Mouse (Mus musculus): ENCODE results near the gene Mrtfa. TPM values are rescaled to one million over a fixed set of nuclear protein-coding genes. Genes with fewer than 3 reads are reported as not detected.

Gene Mrtfa
- polyA plus RNA-seq, 1 experiment from 2014 or later = 24.9 TPM

GRCm38 (mm10) chr15:81168735-81169134, 21.8 kb downstream of the Mrtfa start:
- no peaks in the 10 kb centered on the region for H3K9me3 ChIP-seq (ENCODE audit: control insufficient read depth, low read length)
- 22% methylated on average over 6 of the region's 6 CpGs for WGBS

GRCm38 (mm10) chr15:81167831-81168230, 22.7 kb downstream of the Mrtfa start:
- Histone ChIP-seq H3K4me1 (replicated peaks; ENCODE audit: control insufficient read depth, insufficient read depth, low read length) (peaks cover 26% of the 10 kb centered on the region), H3K27me3 (ENCODE audit: control insufficient read depth, insufficient read depth, low read depth, low read length) (no peaks in the 10 kb centered on the region), H3K4me2 (ENCODE audit: low read depth, low read length) (0 out of 2 replicates have a peak overlapping the region, but pooled peaks have one; percentile 7), H3K9ac (ENCODE audit: low read length) (no peak overlapping the region), H3K9me3 (ENCODE audit: control insufficient read depth, low read length) (no peaks in the 10 kb centered on the region), H3K36me3 (ENCODE audit: control insufficient read depth, insufficient read depth, low read length) (no peaks in the 10 kb centered on the region), H3K4me3 (ENCODE audit: low read length) (no peak overlapping the region), H3K27ac (ENCODE audit: low read length) (peak overlapping the region; percentile 63)
- WGBS = 59% methylated on average over 10 of the region's 10 CpGs
- ATAC-seq (ENCODE audit: low read depth) = peak; percentile 66; the same call in 1 of the 2 replicates

More at GRCm38 (mm10) chr15:81168735-81169134, 21.8 kb downstream of the Mrtfa start:
- Histone ChIP-seq H3K4me2 (ENCODE audit: low read depth, low read length) (no peak overlapping the region), H3K4me1 (replicated peaks; ENCODE audit: control insufficient read depth, insufficient read depth, low read length) (peaks cover 25% of the 10 kb centered on the region), H3K9ac (ENCODE audit: low read length) (no peak overlapping the region), H3K4me3 (ENCODE audit: low read length) (no peak overlapping the region), H3K36me3 (ENCODE audit: control insufficient read depth, insufficient read depth, low read length) (no peaks in the 10 kb centered on the region), H3K27me3 (ENCODE audit: control insufficient read depth, insufficient read depth, low read depth, low read length) (no peaks in the 10 kb centered on the region), H3K27ac (ENCODE audit: low read length) (peak overlapping the region; percentile 63)
- no peak for ATAC-seq (ENCODE audit: low read depth)

GRCm38 (mm10) chr15:81166291-81166690, 24.3 kb downstream of the Mrtfa start:
- Histone ChIP-seq H3K27ac (ENCODE audit: low read length) (no peak overlapping the region), H3K36me3 (ENCODE audit: control insufficient read depth, insufficient read depth, low read length) (no peaks in the 10 kb centered on the region), H3K4me1 (replicated peaks; ENCODE audit: control insufficient read depth, insufficient read depth, low read length) (peaks cover 29% of the 10 kb centered on the region), H3K4me3 (ENCODE audit: low read length) (no peak overlapping the region), H3K9ac (ENCODE audit: low read length) (no peak overlapping the region), H3K4me2 (ENCODE audit: low read depth, low read length) (no peak overlapping the region), H3K9me3 (ENCODE audit: control insufficient read depth, low read length) (no peaks in the 10 kb centered on the region), H3K27me3 (ENCODE audit: control insufficient read depth, insufficient read depth, low read depth, low read length) (no peaks in the 10 kb centered on the region)
- 87% methylated on average over 5 of the region's 5 CpGs for WGBS
- no peak for ATAC-seq (ENCODE audit: low read depth)

- no peak overlapping the region for H3K4me3 ChIP-seq (ENCODE audit: low read length)
- H3K27me3 ChIP-seq (ENCODE audit: control insufficient read depth, insufficient read depth, low read depth, low read length) = no peaks in the 10 kb centered on the region
- no peak overlapping the region for H3K9ac ChIP-seq (ENCODE audit: low read length)
- WGBS = 41% methylated on average over 9 of the region's 9 CpGs
- peak overlapping the region; percentile 65 for H3K27ac ChIP-seq (ENCODE audit: low read length)
- ATAC-seq (ENCODE audit: low read depth) = peak; percentile 71
- no peak overlapping the region for H3K4me2 ChIP-seq (ENCODE audit: low read depth, low read length)
- H3K36me3 ChIP-seq (ENCODE audit: control insufficient read depth, insufficient read depth, low read length) = no peaks in the 10 kb centered on the region
- H3K4me1 ChIP-seq (replicated peaks; ENCODE audit: control insufficient read depth, insufficient read depth, low read length) = peaks cover 29% of the 10 kb centered on the region
- H3K9me3 ChIP-seq (ENCODE audit: control insufficient read depth, low read length) = no peaks in the 10 kb centered on the region
Measured at GRCm38 (mm10) chr15:81164560-81165310, 25.8 kb downstream of the Mrtfa start.

- no peak overlapping the region for H3K4me3 ChIP-seq (ENCODE audit: low read length)
- WGBS = 26% methylated on average over 3 of the region's 3 CpGs
- H3K9ac ChIP-seq (ENCODE audit: low read length) = no peak overlapping the region
- ATAC-seq (ENCODE audit: low read depth) = no peak
- H3K4me1 ChIP-seq (replicated peaks; ENCODE audit: control insufficient read depth, insufficient read depth, low read length) = peaks cover 20% of the 10 kb centered on the region
- H3K27ac ChIP-seq (ENCODE audit: low read length) = no peak overlapping the region
- no peaks in the 10 kb centered on the region for H3K27me3 ChIP-seq (ENCODE audit: control insufficient read depth, insufficient read depth, low read depth, low read length)
- no peaks in the 10 kb centered on the region for H3K36me3 ChIP-seq (ENCODE audit: control insufficient read depth, insufficient read depth, low read length)
- H3K4me2 ChIP-seq (ENCODE audit: low read depth, low read length) = no peak overlapping the region
- no peaks in the 10 kb centered on the region for H3K9me3 ChIP-seq (ENCODE audit: control insufficient read depth, low read length)
Measured at GRCm38 (mm10) chr15:81161571-81161970, 29.0 kb downstream of the Mrtfa start.

- no peak overlapping the region for H3K4me3 ChIP-seq (ENCODE audit: low read length)
- no peaks in the 10 kb centered on the region for H3K36me3 ChIP-seq (ENCODE audit: control insufficient read depth, insufficient read depth, low read length)
- 72% methylated on average over 4 of the region's 4 CpGs for WGBS
- no peaks in the 10 kb centered on the region for H3K27me3 ChIP-seq (ENCODE audit: control insufficient read depth, insufficient read depth, low read depth, low read length)
- H3K27ac ChIP-seq (ENCODE audit: low read length) = no peak overlapping the region
- H3K9me3 ChIP-seq (ENCODE audit: control insufficient read depth, low read length) = no peaks in the 10 kb centered on the region
- H3K4me1 ChIP-seq (replicated peaks; ENCODE audit: control insufficient read depth, insufficient read depth, low read length) = peaks cover 21% of the 10 kb centered on the region
- H3K9ac ChIP-seq (ENCODE audit: low read length) = no peak overlapping the region
- no peak overlapping the region for H3K4me2 ChIP-seq (ENCODE audit: low read depth, low read length)
- no peak for ATAC-seq (ENCODE audit: low read depth)
Measured at GRCm38 (mm10) chr15:81160677-81161076, 29.9 kb downstream of the Mrtfa start.

- Histone ChIP-seq H3K27ac (ENCODE audit: low read length) (no peak overlapping the region), H3K4me3 (ENCODE audit: low read length) (no peak overlapping the region), H3K27me3 (ENCODE audit: control insufficient read depth, insufficient read depth, low read depth, low read length) (no peaks in the 10 kb centered on the region), H3K4me1 (replicated peaks; ENCODE audit: control insufficient read depth, insufficient read depth, low read length) (peaks cover 21% of the 10 kb centered on the region; the same call in 1 of the 2 replicates), H3K36me3 (ENCODE audit: control insufficient read depth, insufficient read depth, low read length) (no peaks in the 10 kb centered on the region), H3K4me2 (ENCODE audit: low read depth, low read length) (no peak overlapping the region), H3K9ac (ENCODE audit: low read length) (no peak overlapping the region), H3K9me3 (ENCODE audit: control insufficient read depth, low read length) (no peaks in the 10 kb centered on the region)
- 61% methylated on average over 7 of the region's 7 CpGs for WGBS
- no peak for ATAC-seq (ENCODE audit: low read depth)
Measured at GRCm38 (mm10) chr15:81159212-81159611, 31.3 kb downstream of the Mrtfa start.

- Histone ChIP-seq H3K27ac (ENCODE audit: low read length) (no peak overlapping the region), H3K27me3 (ENCODE audit: control insufficient read depth, insufficient read depth, low read depth, low read length) (no peaks in the 10 kb centered on the region), H3K4me1 (replicated peaks; ENCODE audit: control insufficient read depth, insufficient read depth, low read length) (peaks cover 19% of the 10 kb centered on the region; the same call in 1 of the 2 replicates), H3K4me3 (ENCODE audit: low read length) (no peak overlapping the region), H3K36me3 (ENCODE audit: control insufficient read depth, insufficient read depth, low read length) (no peaks in the 10 kb centered on the region), H3K9ac (ENCODE audit: low read length) (no peak overlapping the region), H3K4me2 (ENCODE audit: low read depth, low read length) (no peak overlapping the region), H3K9me3 (ENCODE audit: control insufficient read depth, low read length) (no peaks in the 10 kb centered on the region)
- ATAC-seq (ENCODE audit: low read depth) = no peak
- WGBS = 70% methylated on average over 7 of the region's 7 CpGs
Measured at GRCm38 (mm10) chr15:81158517-81159120, 31.9 kb downstream of the Mrtfa start.

- Histone ChIP-seq H3K4me3 (ENCODE audit: low read length) (no peak overlapping the region), H3K27ac (ENCODE audit: low read length) (no peak overlapping the region), H3K36me3 (ENCODE audit: control insufficient read depth, insufficient read depth, low read length) (no peaks in the 10 kb centered on the region), H3K27me3 (ENCODE audit: control insufficient read depth, insufficient read depth, low read depth, low read length) (no peaks in the 10 kb centered on the region), H3K4me2 (ENCODE audit: low read depth, low read length) (no peak overlapping the region), H3K4me1 (replicated peaks; ENCODE audit: control insufficient read depth, insufficient read depth, low read length) (peaks cover 16% of the 10 kb centered on the region; the same call in 1 of the 2 replicates), H3K9ac (ENCODE audit: low read length) (no peak overlapping the region), H3K9me3 (ENCODE audit: control insufficient read depth, low read length) (no peaks in the 10 kb centered on the region)
- ATAC-seq (ENCODE audit: low read depth) = no peak
- WGBS = 78% methylated on average over 2 of the region's 2 CpGs
Measured at GRCm38 (mm10) chr15:81156453-81156852, 34.1 kb downstream of the Mrtfa start.

All from lung, embryonic 16.5 days (tissue).